Mouse (Mus musculus): ENCODE measurements at regions not wholly inside any gene's neighbourhood (a gene's known extent, or its start where the extent isn't known, plus 50 kb on each side); places are given as distances from the start of the nearest gene placed in this dataset.

- no peaks in the 10 kb centered on the region for H3K27me3 ChIP-seq (ENCODE audit: control insufficient read depth, insufficient read depth, low read length)
- H3K4me3 ChIP-seq (replicated peaks; ENCODE audit: low read length), result no peak overlapping the region
- DNase-seq (ENCODE audit: low spot score) (peak; percentile 23), ATAC-seq (ENCODE audit: low FRiP score, low read depth) (0 out of 2 replicates have a peak, but pooled peaks have one; percentile 41)
- H3K27ac ChIP-seq (replicated peaks; ENCODE audit: low read depth, low read length), result no peak overlapping the region
- 46% methylated on average over 18 of the region's 18 CpGs for WGBS
- no peaks in the 10 kb centered on the region for H3K36me3 ChIP-seq (ENCODE audit: control insufficient read depth, insufficient read depth, low read length)
- no peak for TF ChIP-seq POLR2A (IDR thresholded peaks at IDR 0.05; ENCODE audit: borderline replicate concordance, extremely low read depth, insufficient read depth, insufficient read length)
- no peaks in the 10 kb centered on the region for H3K9me3 ChIP-seq (ENCODE audit: control insufficient read depth, low read length)
- no peak overlapping the region for H3K9ac ChIP-seq (ENCODE audit: low read depth, low read length, severe bottlenecking)
- H3K4me2 ChIP-seq (replicated peaks; ENCODE audit: low read depth, low read length, severe bottlenecking), result no peak overlapping the region
- H3K4me1 ChIP-seq (ENCODE audit: control insufficient read depth, insufficient read depth, low read length), result peaks cover 12% of the 10 kb centered on the region; the same call in 1 of the 2 replicates
Observed at GRCm38 (mm10) chr10:84088799-84089778, 351.3 kb downstream of the Nuak1 start.

DNA sequence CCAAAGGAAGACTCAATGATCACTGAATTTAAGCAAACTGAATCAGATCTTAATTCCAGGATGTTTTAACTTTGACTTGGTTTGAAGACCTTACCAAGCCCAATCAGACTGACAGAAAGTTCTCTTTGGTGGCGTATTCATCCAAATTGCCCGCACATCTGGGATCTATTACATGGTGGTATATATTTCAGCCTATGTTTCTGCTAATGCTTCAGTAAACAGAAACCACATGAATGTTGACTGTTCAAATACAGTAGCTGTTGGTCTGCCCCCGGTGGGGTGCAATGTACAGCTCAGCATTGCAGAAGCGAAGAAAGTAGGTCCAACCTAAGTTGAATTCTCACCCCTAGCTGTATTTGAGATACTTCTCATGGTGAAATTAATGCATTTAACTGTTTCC lies 346.5 kb downstream of the Nuak1 start:
- no peak for TF ChIP-seq POLR2A (IDR thresholded peaks at IDR 0.05; ENCODE audit: borderline replicate concordance, extremely low read depth, insufficient read depth, insufficient read length)
- ATAC-seq (ENCODE audit: low FRiP score, low read depth) (no peak), DNase-seq (ENCODE audit: low spot score) (no peak)
- no peaks in the 10 kb centered on the region for H3K27me3 ChIP-seq (ENCODE audit: control insufficient read depth, insufficient read depth, low read length)
- no peak overlapping the region for H3K9ac ChIP-seq (ENCODE audit: low read depth, low read length, severe bottlenecking)
- H3K4me3 ChIP-seq (replicated peaks; ENCODE audit: low read length), result no peak overlapping the region
- no peaks in the 10 kb centered on the region for H3K9me3 ChIP-seq (ENCODE audit: control insufficient read depth, low read length)
- peaks cover 9% of the 10 kb centered on the region; the same call in 1 of the 2 replicates for H3K4me1 ChIP-seq (ENCODE audit: control insufficient read depth, insufficient read depth, low read length)
- no peaks in the 10 kb centered on the region for H3K36me3 ChIP-seq (ENCODE audit: control insufficient read depth, insufficient read depth, low read length)
- no peak overlapping the region for H3K27ac ChIP-seq (replicated peaks; ENCODE audit: low read depth, low read length)
- WGBS, result 48% methylated on average over 4 of the region's 4 CpGs
- H3K4me2 ChIP-seq (replicated peaks; ENCODE audit: low read depth, low read length, severe bottlenecking), result no peak overlapping the region

DNA sequence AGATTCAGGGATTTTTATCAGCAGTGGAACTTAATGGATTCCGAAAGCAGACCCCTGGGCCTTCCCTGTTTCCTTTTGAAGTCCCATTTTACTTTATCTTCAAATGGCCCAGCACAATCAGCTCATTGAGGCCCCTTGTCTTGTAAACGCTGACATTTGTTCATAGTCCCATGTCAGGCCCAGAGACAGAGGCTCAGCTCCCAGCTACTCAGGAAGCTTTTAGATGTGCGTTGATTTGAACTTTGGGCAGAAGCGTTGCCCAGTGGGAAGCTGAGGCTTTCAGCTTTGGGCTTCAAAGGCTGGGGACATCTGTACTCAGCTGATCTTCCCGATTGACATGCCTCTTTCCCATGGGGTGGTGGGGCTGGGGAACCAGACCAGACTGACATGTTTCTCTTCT lies 343.2 kb downstream of the Nuak1 start:
- 33% methylated on average over 5 of the region's 5 CpGs for WGBS
- Histone ChIP-seq H3K4me1 (ENCODE audit: control insufficient read depth, insufficient read depth, low read length) (peaks cover 6% of the 10 kb centered on the region), H3K4me3 (replicated peaks; ENCODE audit: low read length) (no peak overlapping the region), H3K36me3 (ENCODE audit: control insufficient read depth, insufficient read depth, low read length) (no peaks in the 10 kb centered on the region), H3K4me2 (replicated peaks; ENCODE audit: low read depth, low read length, severe bottlenecking) (no peak overlapping the region), H3K27ac (replicated peaks; ENCODE audit: low read depth, low read length) (no peak overlapping the region), H3K9me3 (ENCODE audit: control insufficient read depth, low read length) (no peaks in the 10 kb centered on the region), H3K27me3 (ENCODE audit: control insufficient read depth, insufficient read depth, low read length) (no peaks in the 10 kb centered on the region), H3K9ac (ENCODE audit: low read depth, low read length, severe bottlenecking) (no peak overlapping the region)
- ATAC-seq (ENCODE audit: low FRiP score, low read depth), result no peak
- no peak for DNase-seq (ENCODE audit: low spot score)
- TF ChIP-seq POLR2A (IDR thresholded peaks at IDR 0.05; ENCODE audit: borderline replicate concordance, extremely low read depth, insufficient read depth, insufficient read length), result no peak

GRCm38 (mm10) chr10:84103985-84104384 lies 336.4 kb downstream of the Nuak1 start:
- no peak for TF ChIP-seq POLR2A (IDR thresholded peaks at IDR 0.05; ENCODE audit: borderline replicate concordance, extremely low read depth, insufficient read depth, insufficient read length)
- peaks cover 21% of the 10 kb centered on the region for H3K4me1 ChIP-seq (ENCODE audit: control insufficient read depth, insufficient read depth, low read length)
- no peaks in the 10 kb centered on the region for H3K9me3 ChIP-seq (ENCODE audit: control insufficient read depth, low read length)
- WGBS, result 40% methylated on average over 7 of the region's 7 CpGs
- no peak overlapping the region for H3K4me2 ChIP-seq (replicated peaks; ENCODE audit: low read depth, low read length, severe bottlenecking)
- ATAC-seq (ENCODE audit: low FRiP score, low read depth) (peak; percentile 68), DNase-seq (ENCODE audit: low spot score) (no peak)
- no peaks in the 10 kb centered on the region for H3K36me3 ChIP-seq (ENCODE audit: control insufficient read depth, insufficient read depth, low read length)
- no peaks in the 10 kb centered on the region for H3K27me3 ChIP-seq (ENCODE audit: control insufficient read depth, insufficient read depth, low read length)
- H3K4me3 ChIP-seq (replicated peaks; ENCODE audit: low read length), result no peak overlapping the region
- H3K9ac ChIP-seq (ENCODE audit: low read depth, low read length, severe bottlenecking), result no peak overlapping the region
- peak overlapping the region; percentile 44; the same call in 1 of the 2 replicates for H3K27ac ChIP-seq (replicated peaks; ENCODE audit: low read depth, low read length)

DNA sequence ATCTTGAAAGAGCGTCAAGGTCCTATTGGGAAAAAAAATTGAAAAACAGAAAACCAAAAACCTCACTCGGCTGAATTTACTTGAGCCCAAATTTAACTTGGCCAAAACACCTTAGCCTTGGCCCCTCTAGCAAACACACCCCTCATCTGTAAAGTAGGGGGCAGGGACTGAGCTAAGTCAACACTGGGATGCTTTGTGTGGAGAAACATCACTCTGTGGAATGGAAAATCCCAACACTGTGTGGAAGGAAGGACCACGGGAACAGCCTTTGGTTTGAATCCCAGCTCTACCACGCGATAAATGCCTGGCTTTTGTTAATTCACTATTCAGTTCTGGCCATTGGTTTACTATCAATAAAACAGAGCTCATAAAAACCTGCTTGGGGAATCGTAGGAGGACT lies 335.8 kb downstream of the Nuak1 start:
- H3K4me2 ChIP-seq (replicated peaks; ENCODE audit: low read depth, low read length, severe bottlenecking), result no peak overlapping the region
- no peak overlapping the region for H3K9ac ChIP-seq (ENCODE audit: low read depth, low read length, severe bottlenecking)
- H3K9me3 ChIP-seq (ENCODE audit: control insufficient read depth, low read length), result no peaks in the 10 kb centered on the region
- 45% methylated on average over 6 of the region's 6 CpGs for WGBS
- peaks cover 22% of the 10 kb centered on the region for H3K4me1 ChIP-seq (ENCODE audit: control insufficient read depth, insufficient read depth, low read length)
- TF ChIP-seq POLR2A (IDR thresholded peaks at IDR 0.05; ENCODE audit: borderline replicate concordance, extremely low read depth, insufficient read depth, insufficient read length), result no peak
- no peak overlapping the region for H3K4me3 ChIP-seq (replicated peaks; ENCODE audit: low read length)
- no peaks in the 10 kb centered on the region for H3K27me3 ChIP-seq (ENCODE audit: control insufficient read depth, insufficient read depth, low read length)
- H3K27ac ChIP-seq (replicated peaks; ENCODE audit: low read depth, low read length), result peak overlapping the region; percentile 44; the same call in 1 of the 2 replicates
- no peaks in the 10 kb centered on the region for H3K36me3 ChIP-seq (ENCODE audit: control insufficient read depth, insufficient read depth, low read length)
- ATAC-seq (ENCODE audit: low FRiP score, low read depth), result peak; percentile 44; the same call in 1 of the 2 replicates
- DNase-seq (ENCODE audit: low spot score), result no peak

Data from limb, embryonic 14.5 days (tissue).